Mouse (Mus musculus) activated CD4-positive, CD25-positive, alpha-beta regulatory T cell, adult 4 months (primary cell): Measurements from ENCODE around the gene Ddx56. TPM values are rescaled to one million over a fixed set of nuclear protein-coding genes. Genes with fewer than 3 reads are reported as not detected.
A peak's percentile ranks its signal among the peaks of the same experiment; 100 is the strongest.

Experiments used
- ATAC-seq: one replicate; pipeline ENCODE4 v1.8.0; 2017
- polyA plus RNA-seq, 2 experiments: library from polyadenylated mRNA; unstranded; fragments of 100-300 nt; shearing (Covaris generic); gene quantifications; one replicate each; pipeline ENCODE4 v1.2.1; 2017

Ddx56 gene
- 10 to 100 TPM; 81.0 to 91.5 TPM for polyA plus RNA-seq

GRCm38 (mm10) chr11:6267320-6268254 is at the start of gene Ddx56:
Gene Ddx56 (minus strand): TSS chr11:6267772.
- peak; percentile 97 for ATAC-seq

GRCm38 (mm10) chr11:6316821-6317220 is 49.2 kb upstream of the Ddx56 start:
- ATAC-seq, result no peak

- no peak for ATAC-seq
These were observed 46.4 kb upstream of the Ddx56 start for GRCm38 (mm10) chr11:6313874-6314406.

DNA sequence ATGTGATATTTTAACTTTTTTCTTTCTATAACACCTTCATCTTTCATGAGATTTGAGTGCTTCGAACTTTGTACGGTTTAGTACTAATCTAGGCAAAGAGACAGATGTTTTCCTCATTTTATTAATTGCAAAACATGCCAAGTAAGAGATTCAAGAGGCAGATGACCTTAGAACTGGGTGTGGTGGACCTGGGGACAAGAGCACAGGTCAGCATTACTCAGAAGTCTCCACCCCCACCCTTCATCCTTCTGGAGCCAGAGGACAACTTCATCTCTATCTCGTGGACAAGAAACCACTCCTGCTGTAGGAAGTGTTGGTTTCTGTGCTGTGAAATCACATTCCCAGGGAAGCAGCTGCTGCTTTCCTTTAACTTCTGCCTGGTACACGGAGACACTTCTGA is 40.6 kb upstream of the Ddx56 start:
- ATAC-seq, result no peak

GRCm38 (mm10) chr11:6305943-6306430 is 38.4 kb upstream of the Ddx56 start:
- ATAC-seq, result no peak

- ATAC-seq, result no peak
These were observed 35.2 kb upstream of the Ddx56 start for GRCm38 (mm10) chr11:6302793-6303192.

DNA sequence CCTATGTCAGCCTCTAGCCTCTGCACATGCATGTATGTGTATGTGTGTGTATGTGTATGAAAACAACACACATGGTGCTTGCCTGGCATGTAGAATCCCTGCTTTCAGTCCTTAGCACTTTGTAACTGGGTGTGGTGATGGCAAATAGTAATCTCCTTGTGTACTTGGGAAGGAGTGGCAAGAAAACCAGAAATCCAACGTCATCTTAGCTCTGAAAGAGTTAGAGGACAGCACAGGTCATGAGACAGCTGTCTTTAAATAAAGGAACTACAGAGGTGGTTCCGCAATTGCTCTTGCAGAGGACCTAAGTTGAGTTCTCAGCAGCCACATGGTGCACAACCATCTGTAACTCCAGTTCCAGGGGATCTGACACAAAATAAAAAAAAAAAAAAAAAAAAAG is 31.9 kb upstream of the Ddx56 start:
- ATAC-seq, result no peak

DNA sequence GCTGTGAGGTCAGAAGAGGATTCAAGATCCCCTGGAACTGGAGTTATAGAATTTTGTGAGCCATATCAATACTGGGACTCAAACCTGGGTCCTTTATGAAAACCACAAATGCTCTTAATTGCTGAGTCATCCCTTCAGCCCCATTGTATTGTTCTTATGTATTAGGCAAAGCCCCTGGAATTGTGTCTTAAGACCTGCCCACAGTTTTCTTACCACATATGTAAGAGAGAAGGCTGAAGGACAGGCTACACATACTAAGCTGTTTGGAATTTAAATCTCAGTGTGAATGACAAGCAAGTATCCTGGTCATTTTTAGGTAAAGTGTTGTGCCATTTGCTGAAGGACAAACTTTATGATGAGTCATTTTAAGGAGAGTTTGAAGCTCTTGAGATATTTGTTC is 28.5 kb upstream of the Ddx56 start:
- ATAC-seq, result no peak

GRCm38 (mm10) chr11:6294632-6295031 is 27.1 kb upstream of the Ddx56 start:
- ATAC-seq, result no peak

- ATAC-seq, result no peak
These were observed 26.0 kb upstream of the Ddx56 start for GRCm38 (mm10) chr11:6293601-6294000.

- no peak for ATAC-seq
These were observed 25.4 kb upstream of the Ddx56 start for GRCm38 (mm10) chr11:6292988-6293349.

- peak; percentile 60 for ATAC-seq
These were observed 24.8 kb upstream of the Ddx56 start for GRCm38 (mm10) chr11:6292116-6292987.

DNA sequence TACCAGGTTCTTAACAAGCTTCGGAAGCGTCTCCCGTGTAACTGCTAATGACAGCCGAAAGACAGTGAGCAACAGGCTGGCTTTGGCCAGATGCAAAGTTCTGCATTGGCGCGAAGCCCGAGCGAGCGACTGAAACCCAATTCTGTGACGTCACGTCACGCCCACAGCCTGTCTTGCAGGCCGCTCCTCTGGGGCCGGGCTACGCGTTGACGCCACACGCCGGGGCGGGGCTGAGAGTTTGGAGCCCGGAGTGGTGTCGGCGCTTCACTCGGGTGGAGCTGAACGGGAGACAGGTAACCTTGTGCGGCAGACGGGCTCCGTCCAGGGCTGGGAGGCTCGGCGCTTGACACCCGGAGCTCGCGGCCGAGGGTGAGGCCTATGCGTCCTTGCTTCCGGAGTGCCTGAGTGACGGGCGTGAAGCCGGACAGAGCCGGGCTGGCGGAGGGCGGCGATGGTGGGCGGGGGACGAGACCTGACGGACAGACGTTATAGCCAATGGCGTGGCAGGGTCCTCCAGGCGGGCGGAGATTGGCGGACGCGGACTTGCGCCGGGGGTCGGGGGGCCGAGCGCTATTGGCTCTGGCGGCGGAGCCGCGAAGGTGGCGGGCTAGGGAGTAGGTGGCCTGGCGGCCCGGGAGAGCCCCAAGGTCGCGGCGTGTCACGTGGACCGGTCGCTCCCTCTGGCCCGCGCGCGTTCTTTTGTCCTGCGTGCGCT is 24.0 kb upstream of the Ddx56 start, which contains the start of gene Ogdh:
Gene Ogdh, plus strand, starts transcription at position 233 of the 715 bp plus-strand sequence.
- ATAC-seq, result peak; percentile 79

- ATAC-seq, result no peak
These were observed 23.3 kb upstream of the Ddx56 start for GRCm38 (mm10) chr11:6290883-6291282.

DNA sequence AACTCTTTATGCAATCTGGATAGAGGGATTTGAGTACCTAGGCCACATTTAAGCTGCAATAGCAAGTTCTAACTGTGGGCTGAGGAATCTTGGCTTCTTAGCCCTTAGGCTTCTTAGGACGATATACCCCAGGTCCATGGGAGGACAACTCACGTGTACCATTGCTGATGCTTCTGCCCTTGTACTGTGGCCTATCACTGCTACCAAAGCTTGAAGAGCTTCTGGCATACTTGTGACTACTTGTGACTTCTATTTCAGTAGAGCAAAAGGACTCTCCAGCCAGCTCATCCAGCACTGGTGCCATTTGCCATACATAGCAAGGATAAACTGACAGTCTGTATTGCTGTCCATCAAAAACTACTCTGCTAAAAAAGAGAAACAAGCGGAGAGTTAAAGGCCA is 22.6 kb upstream of the Ddx56 start:
- no peak for ATAC-seq

- ATAC-seq, result no peak
These were observed 15.4 kb upstream of the Ddx56 start for GRCm38 (mm10) chr11:6282940-6283339.

- no peak for ATAC-seq
These were observed 8.9 kb upstream of the Ddx56 start for GRCm38 (mm10) chr11:6276466-6276865.

- ATAC-seq, result no peak
These were observed 7.5 kb upstream of the Ddx56 start for GRCm38 (mm10) chr11:6275094-6275484.

- ATAC-seq, result peak; percentile 96
These were observed 7.0 kb upstream of the Ddx56 start, which contains the start of gene Tmed4 for GRCm38 (mm10) chr11:6274387-6275093. Gene Tmed4 (minus strand): TSS chr11:6274870.

DNA sequence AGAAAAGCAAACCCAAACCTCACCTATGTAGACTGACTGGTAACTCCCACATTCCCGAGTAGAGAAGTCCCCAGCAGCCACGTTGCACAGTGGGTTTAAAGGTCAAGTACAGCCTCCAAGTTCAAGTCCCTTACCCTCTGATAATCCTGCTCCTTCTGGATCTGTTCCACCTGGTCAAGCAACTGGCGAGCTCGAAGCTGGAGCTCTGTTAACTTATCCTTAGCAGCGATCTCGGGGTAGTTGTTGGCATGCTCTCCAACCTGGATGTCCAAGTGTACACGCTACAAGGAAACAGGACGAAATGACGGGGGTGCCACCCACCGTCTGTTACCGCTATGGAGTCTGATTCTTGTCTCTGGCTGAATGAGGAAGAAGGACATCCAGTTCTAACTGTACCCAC is 6.0 kb upstream of the Ddx56 start:
- ATAC-seq, result no peak

- no peak for ATAC-seq
These were observed 951 bp downstream of the Ddx56 start for GRCm38 (mm10) chr11:6266621-6267020.
